Mouse (Mus musculus) lung, embryonic 15.5 days (tissue): ENCODE measurements at regions not wholly inside any gene's neighbourhood (a gene's known extent, or its start where the extent isn't known, plus 50 kb on each side); places are given as distances from the start of the nearest gene placed in this dataset.

Experiments
- ATAC-seq: fragments of 200-750 bp; cut with Nextera tagmentation; 2 replicates; pipeline ENCODE4 v1.8.0; 2017; ENCODE audit warnings: moderate number of reproducible peaks, borderline replicate concordance; ENCODE audit not compliant: low FRiP score, low TSS enrichment; ENCODE audit errors: extremely low read depth
- H3K27ac ChIP-seq: fragments of 300-500 bp; sonication (generic); 2 replicates; pipeline ENCODE4 v1.5.1; 2015; ENCODE audit warnings: moderate library complexity, mild to moderate bottlenecking, inconsistent platforms
- H3K27me3 ChIP-seq: fragments of 300-500 bp; sonication (generic); 2 replicates; pipeline ENCODE4 v1.6.1; 2015; ENCODE audit warnings: inconsistent platforms
- H3K36me3 ChIP-seq: fragments of 300-500 bp; sonication (generic); 2 replicates; pipeline ENCODE4 v1.6.1; 2015; ENCODE audit warnings: inconsistent platforms
- H3K4me1 ChIP-seq: fragments of 300-500 bp; sonication (generic); 2 replicates; pipeline ENCODE4 v1.6.1; 2015; ENCODE audit warnings: inconsistent platforms
- H3K4me2 ChIP-seq: fragments of 300-500 bp; sonication (generic); 2 replicates; pipeline ENCODE4 v1.6.1; 2015; ENCODE audit warnings: inconsistent platforms, mild to moderate bottlenecking, moderate library complexity
- H3K4me3 ChIP-seq: fragments of 300-500 bp; sonication (generic); 2 replicates; pipeline ENCODE4 v1.5.1; 2015; ENCODE audit warnings: mild to moderate bottlenecking, inconsistent platforms
- H3K9ac ChIP-seq: fragments of 300-500 bp; sonication (generic); 2 replicates; pipeline ENCODE4 v1.6.1; 2015; ENCODE audit warnings: inconsistent platforms
- H3K9me3 ChIP-seq: fragments of 300-500 bp; sonication (generic); 2 replicates; pipeline ENCODE4 v1.6.1; 2016; ENCODE audit warnings: inconsistent platforms
- WGBS: fragments of 180-500 bp; shearing (Covaris S2); methylation state at CpG from one replicate; pipeline ENCODE4 v1.1.7; 2015; 5-methylcytosine and 5-hydroxymethylcytosine counted together

- H3K4me2 ChIP-seq, result no peak overlapping the region
- 58% methylated on average over 3 of the region's 3 CpGs for WGBS
- H3K27ac ChIP-seq, result no peak overlapping the region
- ATAC-seq, result no peak
- no peak overlapping the region for H3K9ac ChIP-seq
- H3K36me3 ChIP-seq, result no peaks in the 10 kb centered on the region
- H3K9me3 ChIP-seq, result no peaks in the 10 kb centered on the region
- no peak overlapping the region for H3K4me3 ChIP-seq
- peaks cover 15% of the 10 kb centered on the region for H3K4me1 ChIP-seq
- H3K27me3 ChIP-seq, result peaks cover 53% of the 10 kb centered on the region
Measured at GRCm38 (mm10) chr17:14538527-14538926, 155.5 kb downstream of the Thbs2 start.

- Histone ChIP-seq H3K4me3 (no peak overlapping the region), H3K4me2 (no peak overlapping the region), H3K36me3 (no peaks in the 10 kb centered on the region), H3K27me3 (peaks cover 66% of the 10 kb centered on the region), H3K4me1 (no peaks in the 10 kb centered on the region), H3K27ac (no peak overlapping the region), H3K9ac (no peak overlapping the region), H3K9me3 (no peaks in the 10 kb centered on the region)
- no peak for ATAC-seq
- 55% methylated on average over 4 of the region's 4 CpGs for WGBS
Measured at GRCm38 (mm10) chr17:14532979-14533314, 161.1 kb downstream of the Thbs2 start.

GRCm38 (mm10) chr17:14532298-14532978, 161.6 kb downstream of the Thbs2 start:
- H3K27ac ChIP-seq, result no peak overlapping the region
- H3K4me2 ChIP-seq, result no peak overlapping the region
- H3K27me3 ChIP-seq, result peaks cover 61% of the 10 kb centered on the region
- H3K36me3 ChIP-seq, result no peaks in the 10 kb centered on the region
- H3K9ac ChIP-seq, result no peak overlapping the region
- WGBS, result 53% methylated on average over 8 of the region's 8 CpGs
- H3K9me3 ChIP-seq, result no peaks in the 10 kb centered on the region
- ATAC-seq, result no peak
- H3K4me3 ChIP-seq, result no peak overlapping the region
- no peaks in the 10 kb centered on the region for H3K4me1 ChIP-seq

GRCm38 (mm10) chr17:14531796-14532195, 162.2 kb downstream of the Thbs2 start:
- H3K27me3 ChIP-seq, result peaks cover 66% of the 10 kb centered on the region
- no peak overlapping the region for H3K27ac ChIP-seq
- no peaks in the 10 kb centered on the region for H3K9me3 ChIP-seq
- 86% methylated on average over 3 of the region's 3 CpGs for WGBS
- no peak overlapping the region for H3K9ac ChIP-seq
- no peak overlapping the region for H3K4me2 ChIP-seq
- H3K36me3 ChIP-seq, result no peaks in the 10 kb centered on the region
- no peaks in the 10 kb centered on the region for H3K4me1 ChIP-seq
- no peak for ATAC-seq
- no peak overlapping the region for H3K4me3 ChIP-seq

- Histone ChIP-seq H3K27ac (no peak overlapping the region), H3K4me2 (no peak overlapping the region), H3K4me1 (no peaks in the 10 kb centered on the region), H3K4me3 (no peak overlapping the region), H3K9ac (no peak overlapping the region), H3K9me3 (no peaks in the 10 kb centered on the region), H3K36me3 (no peaks in the 10 kb centered on the region), H3K27me3 (peaks cover 51% of the 10 kb centered on the region)
- WGBS, result 87% methylated on average over 2 of the region's 2 CpGs
- no peak for ATAC-seq
Measured at GRCm38 (mm10) chr17:14527691-14528090, 166.3 kb downstream of the Thbs2 start.

GRCm38 (mm10) chr17:14525255-14525654, 168.8 kb downstream of the Thbs2 start:
- H3K36me3 ChIP-seq, result no peaks in the 10 kb centered on the region
- H3K27me3 ChIP-seq, result peaks cover 44% of the 10 kb centered on the region
- no peak overlapping the region for H3K27ac ChIP-seq
- H3K4me3 ChIP-seq, result no peak overlapping the region
- no peak overlapping the region for H3K4me2 ChIP-seq
- no peak overlapping the region for H3K9ac ChIP-seq
- 82% methylated on average over 7 of the region's 7 CpGs for WGBS
- no peaks in the 10 kb centered on the region for H3K9me3 ChIP-seq
- H3K4me1 ChIP-seq, result no peaks in the 10 kb centered on the region
- ATAC-seq, result no peak

GRCm38 (mm10) chr17:14524426-14525236, 169.4 kb downstream of the Thbs2 start:
- no peak overlapping the region for H3K4me2 ChIP-seq
- 42% methylated on average over 13 of the region's 13 CpGs for WGBS
- H3K27me3 ChIP-seq, result peaks cover 38% of the 10 kb centered on the region
- H3K4me3 ChIP-seq, result no peak overlapping the region
- ATAC-seq, result peak; percentile 17; the same call in 1 of the 2 replicates
- no peaks in the 10 kb centered on the region for H3K36me3 ChIP-seq
- no peaks in the 10 kb centered on the region for H3K9me3 ChIP-seq
- no peak overlapping the region for H3K27ac ChIP-seq
- H3K4me1 ChIP-seq, result no peaks in the 10 kb centered on the region
- H3K9ac ChIP-seq, result no peak overlapping the region

GRCm38 (mm10) chr17:14522011-14522410, 172.0 kb downstream of the Thbs2 start:
- ATAC-seq, result no peak
- peaks cover 29% of the 10 kb centered on the region for H3K27me3 ChIP-seq
- 48% methylated on average over 2 of the region's 2 CpGs for WGBS

GRCm38 (mm10) chr17:14520565-14520964, 173.5 kb downstream of the Thbs2 start:
- H3K4me3 ChIP-seq, result no peak overlapping the region
- H3K9me3 ChIP-seq, result no peaks in the 10 kb centered on the region
- peaks cover 26% of the 10 kb centered on the region for H3K27me3 ChIP-seq
- no peaks in the 10 kb centered on the region for H3K36me3 ChIP-seq
- 13% methylated on average over 5 of the region's 5 CpGs for WGBS
- no peak overlapping the region for H3K4me2 ChIP-seq
- H3K27ac ChIP-seq, result no peak overlapping the region
- no peaks in the 10 kb centered on the region for H3K4me1 ChIP-seq
- H3K9ac ChIP-seq, result no peak overlapping the region
- ATAC-seq, result no peak

More at GRCm38 (mm10) chr17:14522011-14522410, 172.0 kb downstream of the Thbs2 start:
- Histone ChIP-seq H3K9me3 (no peaks in the 10 kb centered on the region), H3K4me2 (no peak overlapping the region), H3K4me1 (no peaks in the 10 kb centered on the region), H3K36me3 (no peaks in the 10 kb centered on the region), H3K4me3 (no peak overlapping the region), H3K9ac (no peak overlapping the region), H3K27ac (no peak overlapping the region)

GRCm38 (mm10) chr17:14519367-14519766, 174.7 kb downstream of the Thbs2 start:
- Histone ChIP-seq H3K4me1 (no peaks in the 10 kb centered on the region), H3K9me3 (no peaks in the 10 kb centered on the region), H3K4me2 (no peak overlapping the region), H3K9ac (no peak overlapping the region), H3K27ac (no peak overlapping the region), H3K36me3 (no peaks in the 10 kb centered on the region), H3K4me3 (no peak overlapping the region), H3K27me3 (peaks cover 26% of the 10 kb centered on the region)
- no peak for ATAC-seq
- 57% methylated on average over 4 of the region's 4 CpGs for WGBS

GRCm38 (mm10) chr17:14518216-14518615, 175.8 kb downstream of the Thbs2 start:
- Histone ChIP-seq H3K4me2 (no peak overlapping the region), H3K9ac (no peak overlapping the region), H3K36me3 (no peaks in the 10 kb centered on the region), H3K9me3 (no peaks in the 10 kb centered on the region), H3K27ac (no peak overlapping the region), H3K27me3 (peaks cover 17% of the 10 kb centered on the region), H3K4me3 (no peak overlapping the region), H3K4me1 (no peaks in the 10 kb centered on the region)
- 63% methylated on average over 12 of the region's 12 CpGs for WGBS
- ATAC-seq, result no peak

- H3K27me3 ChIP-seq, result peaks cover 10% of the 10 kb centered on the region
- 80% methylated on average over 5 of the region's 5 CpGs for WGBS
Measured at GRCm38 (mm10) chr17:14517368-14517767, 176.7 kb downstream of the Thbs2 start.

More at GRCm38 (mm10) chr17:14517368-14517767, 176.7 kb downstream of the Thbs2 start:
- H3K4me1 ChIP-seq, result no peaks in the 10 kb centered on the region
- no peak overlapping the region for H3K4me3 ChIP-seq
- no peaks in the 10 kb centered on the region for H3K36me3 ChIP-seq
- no peak overlapping the region for H3K4me2 ChIP-seq
- no peak overlapping the region for H3K9ac ChIP-seq
- no peak for ATAC-seq
- H3K9me3 ChIP-seq, result no peaks in the 10 kb centered on the region
- H3K27ac ChIP-seq, result no peak overlapping the region
